Mouse (Mus musculus): ENCODE results near the gene Eid1. TPM values are rescaled to one million over a fixed set of nuclear protein-coding genes. Genes with fewer than 3 reads are reported as not detected.

The Eid1 gene
- polyA plus RNA-seq, 1 experiment from 2014 or later: 196 TPM

DNA sequence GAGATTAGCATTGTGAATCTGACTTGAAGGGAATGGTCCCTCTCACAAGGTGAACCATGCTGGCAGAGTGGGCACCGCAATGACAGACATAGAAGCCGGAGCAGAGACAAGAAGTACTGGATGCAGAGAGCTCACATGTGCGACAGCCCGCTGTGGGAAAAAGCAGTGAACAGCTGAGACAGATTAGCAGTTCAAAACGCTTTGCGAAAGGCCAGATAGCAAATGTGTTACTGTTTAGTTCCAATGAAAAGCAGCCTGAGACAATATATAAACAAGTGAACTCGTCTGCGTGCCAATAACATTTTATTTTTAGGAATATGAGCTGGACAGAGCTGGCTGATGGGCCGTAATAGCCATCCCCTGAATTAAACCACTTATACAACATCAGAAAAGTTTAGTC, 8.9 kb downstream of the Eid1 start:
- Histone ChIP-seq H3K4me3 (ENCODE audit: low read depth, low read length) (no peak overlapping the region), H3K27ac (ENCODE audit: low read length) (no peak overlapping the region), H3K36me3 (ENCODE audit: control insufficient read depth, insufficient read depth, low read length) (no peaks in the 10 kb centered on the region), H3K27me3 (ENCODE audit: control insufficient read depth, insufficient read depth, low read length) (no peaks in the 10 kb centered on the region), H3K9me3 (ENCODE audit: control insufficient read depth, low read depth, low read length) (no peaks in the 10 kb centered on the region), H3K9ac (replicated peaks; ENCODE audit: low read depth, low read length) (no peak overlapping the region), H3K4me2 (replicated peaks; ENCODE audit: low read depth, low read length) (no peak overlapping the region), H3K4me1 (ENCODE audit: control insufficient read depth, insufficient read depth, low read length) (0 out of 2 replicates have a peak, but pooled peaks cover 3% of the 10 kb centered on the region)
- WGBS: 61% methylated on average over 9 of the region's 9 CpGs
- ATAC-seq (ENCODE audit: insufficient number of reproducible peaks, insufficient read depth, low FRiP score, low read depth): no peak

DNA sequence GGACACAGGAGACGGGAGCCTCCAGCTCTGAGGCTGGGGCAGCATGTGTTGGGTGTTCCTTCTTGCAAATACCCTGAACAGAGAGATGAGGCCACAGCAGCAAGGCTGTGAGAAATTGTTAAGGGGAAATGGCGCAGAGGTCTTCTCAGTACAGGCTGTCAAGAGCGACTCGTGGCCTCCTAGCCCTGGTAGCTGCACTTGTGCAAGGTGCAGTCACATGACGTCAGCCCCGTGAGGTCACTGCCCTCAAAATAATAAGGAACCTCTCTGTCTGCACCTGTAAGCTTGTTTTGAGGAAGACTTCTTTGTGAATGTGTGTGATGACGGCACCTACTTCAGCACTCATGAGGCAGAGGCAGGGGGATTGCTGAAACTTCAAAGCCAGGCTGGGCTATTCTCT, 11.0 kb downstream of the Eid1 start:
- 79% methylated on average over 7 of the region's 7 CpGs for WGBS

DNA sequence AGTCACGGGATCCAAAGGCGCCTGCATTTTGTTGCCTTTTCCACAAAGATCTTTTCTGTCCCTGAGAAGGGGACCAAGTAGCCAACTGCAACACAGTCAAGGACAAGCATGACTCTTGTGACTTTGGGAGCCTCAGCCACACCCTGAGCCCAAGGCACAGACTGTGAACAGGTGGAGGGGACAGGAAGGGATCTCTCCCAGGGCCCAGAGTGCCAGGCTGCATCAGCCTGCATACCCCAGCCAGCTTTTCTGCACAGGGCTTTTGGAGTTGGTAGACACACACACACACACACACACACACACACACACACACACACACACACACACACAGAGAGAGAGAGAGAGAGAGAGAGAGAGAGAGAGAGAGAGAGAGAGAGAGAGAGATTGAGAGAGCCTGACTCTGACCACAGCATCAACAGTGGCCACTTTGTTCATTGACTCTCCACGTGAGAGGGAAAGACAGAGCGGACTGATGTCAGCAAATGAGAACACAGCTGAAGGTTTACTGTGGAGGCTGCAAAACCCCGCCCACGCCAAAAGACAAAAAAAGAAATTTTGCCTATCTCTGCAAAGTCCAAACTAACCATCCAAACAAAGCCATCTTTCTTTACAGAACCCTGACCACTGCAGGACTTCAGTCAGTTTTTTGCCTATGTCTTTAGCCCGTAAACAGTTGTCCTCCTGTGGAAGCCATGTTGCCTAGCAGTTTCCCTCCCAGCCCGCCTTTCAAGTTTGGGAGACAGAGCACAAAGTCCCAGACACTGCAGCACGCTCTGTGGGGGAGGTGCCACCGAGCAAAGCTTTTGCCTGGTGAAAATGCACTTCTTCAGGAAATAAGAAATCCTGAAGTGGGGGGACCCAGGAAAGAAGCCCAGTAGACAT, 11.9 kb downstream of the Eid1 start:
- Histone ChIP-seq H3K27me3 (ENCODE audit: control insufficient read depth, insufficient read depth, low read length) (no peaks in the 10 kb centered on the region), H3K27ac (ENCODE audit: low read length) (peak overlapping the region; percentile 59; the same call in 1 of the 2 replicates), H3K36me3 (ENCODE audit: control insufficient read depth, insufficient read depth, low read length) (no peaks in the 10 kb centered on the region), H3K9ac (replicated peaks; ENCODE audit: low read depth, low read length) (no peak overlapping the region), H3K9me3 (ENCODE audit: control insufficient read depth, low read depth, low read length) (no peaks in the 10 kb centered on the region), H3K4me2 (replicated peaks; ENCODE audit: low read depth, low read length) (no peak overlapping the region), H3K4me3 (ENCODE audit: low read depth, low read length) (no peak overlapping the region), H3K4me1 (ENCODE audit: control insufficient read depth, insufficient read depth, low read length) (0 out of 2 replicates have a peak, but pooled peaks cover 3% of the 10 kb centered on the region)
- 57% methylated on average over 10 of the region's 10 CpGs for WGBS
- peak; percentile 46; the same call in 1 of the 2 replicates for ATAC-seq (ENCODE audit: insufficient number of reproducible peaks, insufficient read depth, low FRiP score, low read depth)

More for the DNA sequence above, 11.0 kb downstream of the Eid1 start:
- H3K27ac ChIP-seq (ENCODE audit: low read length): no peak overlapping the region
- no peaks in the 10 kb centered on the region for H3K9me3 ChIP-seq (ENCODE audit: control insufficient read depth, low read depth, low read length)
- no peak overlapping the region for H3K9ac ChIP-seq (replicated peaks; ENCODE audit: low read depth, low read length)
- 0 out of 2 replicates have a peak, but pooled peaks cover 3% of the 10 kb centered on the region for H3K4me1 ChIP-seq (ENCODE audit: control insufficient read depth, insufficient read depth, low read length)
- no peak for ATAC-seq (ENCODE audit: insufficient number of reproducible peaks, insufficient read depth, low FRiP score, low read depth)
- no peaks in the 10 kb centered on the region for H3K36me3 ChIP-seq (ENCODE audit: control insufficient read depth, insufficient read depth, low read length)
- no peaks in the 10 kb centered on the region for H3K27me3 ChIP-seq (ENCODE audit: control insufficient read depth, insufficient read depth, low read length)
- H3K4me3 ChIP-seq (ENCODE audit: low read depth, low read length): no peak overlapping the region
- no peak overlapping the region for H3K4me2 ChIP-seq (replicated peaks; ENCODE audit: low read depth, low read length)

DNA sequence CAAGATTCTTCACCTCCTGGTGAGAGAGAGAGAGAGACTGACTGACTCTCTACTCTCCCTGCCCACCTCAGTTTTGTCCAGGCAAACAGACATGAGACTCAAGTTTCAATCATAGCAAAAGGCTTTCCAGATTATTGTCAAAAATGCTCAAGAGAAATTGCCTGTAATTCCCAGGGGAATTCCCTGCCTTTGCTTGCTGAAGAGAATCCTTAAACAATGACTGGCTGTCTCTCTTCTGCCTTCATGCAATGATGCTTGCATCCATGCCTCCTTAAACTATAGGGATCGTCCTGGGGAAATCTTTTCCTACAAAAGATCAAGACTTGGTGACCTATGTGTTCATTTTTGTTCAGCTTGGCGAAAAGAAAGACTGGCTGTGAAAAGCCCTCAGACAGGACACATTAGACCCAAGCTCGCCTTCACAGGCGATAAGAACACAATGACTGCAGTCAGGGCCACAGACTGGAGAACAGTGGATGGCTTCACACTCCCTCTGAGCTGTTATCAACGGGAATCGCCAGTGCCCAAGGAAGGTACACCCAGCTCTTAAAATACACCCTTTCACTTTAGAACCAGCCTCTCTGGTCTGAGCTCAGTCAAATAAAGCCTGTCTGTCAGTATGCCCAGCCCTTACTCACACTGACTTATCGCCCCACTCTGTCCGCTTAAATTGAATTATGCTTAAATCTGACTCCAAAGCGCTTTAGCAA, 12.7 kb downstream of the Eid1 start:
- 65% methylated on average over 9 of the region's 9 CpGs for WGBS
- Histone ChIP-seq H3K36me3 (ENCODE audit: control insufficient read depth, insufficient read depth, low read length) (no peaks in the 10 kb centered on the region), H3K4me2 (replicated peaks; ENCODE audit: low read depth, low read length) (no peak overlapping the region), H3K9me3 (ENCODE audit: control insufficient read depth, low read depth, low read length) (no peaks in the 10 kb centered on the region), H3K4me1 (ENCODE audit: control insufficient read depth, insufficient read depth, low read length) (0 out of 2 replicates have a peak, but pooled peaks cover 3% of the 10 kb centered on the region), H3K27me3 (ENCODE audit: control insufficient read depth, insufficient read depth, low read length) (no peaks in the 10 kb centered on the region), H3K27ac (ENCODE audit: low read length) (peak overlapping the region; percentile 59; the same call in 1 of the 2 replicates), H3K9ac (replicated peaks; ENCODE audit: low read depth, low read length) (no peak overlapping the region), H3K4me3 (ENCODE audit: low read depth, low read length) (no peak overlapping the region)
- peak; percentile 66; the same call in 1 of the 2 replicates for ATAC-seq (ENCODE audit: insufficient number of reproducible peaks, insufficient read depth, low FRiP score, low read depth)

DNA sequence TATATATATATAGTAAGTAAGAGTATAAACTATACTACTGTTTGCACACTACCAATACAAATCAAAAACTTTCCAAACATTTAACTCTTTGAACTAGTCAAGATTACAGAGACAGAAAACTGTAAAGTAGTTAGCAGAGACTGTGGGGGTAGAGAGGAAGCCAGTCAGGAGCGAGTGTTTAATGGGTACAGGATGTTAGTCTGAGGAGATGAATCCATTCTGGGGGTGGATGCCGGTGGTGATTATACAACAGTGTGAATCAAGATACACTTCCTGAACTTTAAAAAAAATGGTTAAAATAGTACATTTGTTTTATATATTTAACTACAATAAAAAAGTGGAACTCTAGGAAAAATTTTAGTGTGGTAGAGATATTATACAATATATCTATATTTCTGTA, 19.1 kb downstream of the Eid1 start:
- no peak overlapping the region for H3K4me2 ChIP-seq (replicated peaks; ENCODE audit: low read depth, low read length)
- no peaks in the 10 kb centered on the region for H3K4me1 ChIP-seq (ENCODE audit: control insufficient read depth, insufficient read depth, low read length)
- no peaks in the 10 kb centered on the region for H3K36me3 ChIP-seq (ENCODE audit: control insufficient read depth, insufficient read depth, low read length)
- ATAC-seq (ENCODE audit: insufficient number of reproducible peaks, insufficient read depth, low FRiP score, low read depth): no peak
- H3K9ac ChIP-seq (replicated peaks; ENCODE audit: low read depth, low read length): no peak overlapping the region
- 49% methylated on average over 2 of the region's 2 CpGs for WGBS
- H3K27ac ChIP-seq (ENCODE audit: low read length): no peak overlapping the region
- H3K27me3 ChIP-seq (ENCODE audit: control insufficient read depth, insufficient read depth, low read length): no peaks in the 10 kb centered on the region
- H3K9me3 ChIP-seq (ENCODE audit: control insufficient read depth, low read depth, low read length): no peaks in the 10 kb centered on the region
- no peak overlapping the region for H3K4me3 ChIP-seq (ENCODE audit: low read depth, low read length)

DNA sequence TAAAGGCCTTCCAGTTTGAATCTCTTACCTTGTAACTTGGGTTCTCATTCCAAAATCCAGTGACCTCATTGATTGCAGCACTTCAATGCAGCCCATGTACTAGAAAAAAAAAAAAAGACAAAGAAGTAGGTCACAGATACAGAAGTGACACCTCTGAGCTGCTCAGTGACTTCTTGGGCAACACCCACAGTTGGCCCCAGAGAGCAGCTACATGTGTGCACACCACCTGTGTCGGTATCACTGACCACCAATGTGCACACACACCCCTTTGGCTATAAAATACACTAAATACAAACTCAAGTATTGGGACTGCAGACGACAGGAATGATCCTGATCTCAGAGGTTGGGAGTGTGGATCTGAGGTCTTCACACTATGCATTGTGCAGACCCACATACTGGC, 21.9 kb downstream of the Eid1 start:
- ATAC-seq (ENCODE audit: insufficient number of reproducible peaks, insufficient read depth, low FRiP score, low read depth): no peak
- Histone ChIP-seq H3K4me1 (ENCODE audit: control insufficient read depth, insufficient read depth, low read length) (no peaks in the 10 kb centered on the region), H3K4me2 (replicated peaks; ENCODE audit: low read depth, low read length) (no peak overlapping the region), H3K9me3 (ENCODE audit: control insufficient read depth, low read depth, low read length) (no peaks in the 10 kb centered on the region), H3K4me3 (ENCODE audit: low read depth, low read length) (no peak overlapping the region), H3K27ac (ENCODE audit: low read length) (no peak overlapping the region), H3K9ac (replicated peaks; ENCODE audit: low read depth, low read length) (no peak overlapping the region), H3K36me3 (ENCODE audit: control insufficient read depth, insufficient read depth, low read length) (no peaks in the 10 kb centered on the region), H3K27me3 (ENCODE audit: control insufficient read depth, insufficient read depth, low read length) (no peaks in the 10 kb centered on the region)
- WGBS: 74% methylated on average over 2 of the region's 2 CpGs

DNA sequence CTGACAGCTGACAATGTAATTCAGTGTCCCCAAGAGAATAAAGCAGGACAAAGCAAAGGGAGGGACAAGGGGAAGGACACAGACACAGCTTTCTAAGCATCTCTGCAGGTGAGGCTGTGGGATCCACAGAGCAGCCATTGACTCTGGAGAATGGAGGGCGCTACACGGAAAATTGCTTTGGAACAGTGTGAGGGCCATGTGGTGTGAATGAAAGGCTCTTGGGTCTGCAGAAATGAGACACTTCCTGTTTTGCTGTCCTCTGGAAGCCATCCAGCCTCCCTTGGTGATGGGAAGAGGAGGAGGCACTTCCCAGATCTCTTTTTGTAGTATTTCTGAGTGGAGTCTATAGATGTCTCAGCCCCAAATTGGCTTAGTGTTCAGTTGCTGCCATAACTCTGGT, 23.3 kb downstream of the Eid1 start:
- no peaks in the 10 kb centered on the region for H3K27me3 ChIP-seq (ENCODE audit: control insufficient read depth, insufficient read depth, low read length)
- no peaks in the 10 kb centered on the region for H3K4me1 ChIP-seq (ENCODE audit: control insufficient read depth, insufficient read depth, low read length)
- no peak overlapping the region for H3K9ac ChIP-seq (replicated peaks; ENCODE audit: low read depth, low read length)
- no peak overlapping the region for H3K4me3 ChIP-seq (ENCODE audit: low read depth, low read length)
- no peak overlapping the region for H3K4me2 ChIP-seq (replicated peaks; ENCODE audit: low read depth, low read length)
- H3K36me3 ChIP-seq (ENCODE audit: control insufficient read depth, insufficient read depth, low read length): no peaks in the 10 kb centered on the region
- H3K9me3 ChIP-seq (ENCODE audit: control insufficient read depth, low read depth, low read length): no peaks in the 10 kb centered on the region
- WGBS: 78% methylated on average over 2 of the region's 2 CpGs
- no peak overlapping the region for H3K27ac ChIP-seq (ENCODE audit: low read length)
- ATAC-seq (ENCODE audit: insufficient number of reproducible peaks, insufficient read depth, low FRiP score, low read depth): no peak

DNA sequence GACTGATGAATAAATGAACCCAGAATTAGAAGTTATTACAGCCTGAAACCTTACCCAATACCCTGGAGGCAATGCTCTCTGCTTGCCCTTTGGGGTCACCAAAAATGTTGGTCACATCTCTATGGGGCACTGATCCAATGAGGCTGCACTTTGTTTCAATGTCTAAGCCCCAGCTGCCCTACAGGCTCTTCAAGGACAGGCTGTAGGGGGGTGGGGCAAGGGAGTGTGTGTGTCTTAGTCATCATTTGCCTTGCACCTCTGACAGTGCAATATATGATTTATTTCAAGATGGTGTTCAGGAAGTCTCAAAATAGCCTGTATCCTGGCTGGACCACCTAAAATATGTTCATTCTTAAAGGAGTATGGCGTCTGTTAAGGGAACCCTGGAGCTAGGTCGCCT, 28.7 kb downstream of the Eid1 start:
- no peak overlapping the region for H3K4me3 ChIP-seq (ENCODE audit: low read depth, low read length)
- no peaks in the 10 kb centered on the region for H3K36me3 ChIP-seq (ENCODE audit: control insufficient read depth, insufficient read depth, low read length)
- no peaks in the 10 kb centered on the region for H3K4me1 ChIP-seq (ENCODE audit: control insufficient read depth, insufficient read depth, low read length)
- H3K27ac ChIP-seq (ENCODE audit: low read length): no peak overlapping the region
- no peak for ATAC-seq (ENCODE audit: insufficient number of reproducible peaks, insufficient read depth, low FRiP score, low read depth)
- H3K27me3 ChIP-seq (ENCODE audit: control insufficient read depth, insufficient read depth, low read length): no peaks in the 10 kb centered on the region
- no peak overlapping the region for H3K4me2 ChIP-seq (replicated peaks; ENCODE audit: low read depth, low read length)
- no peak overlapping the region for H3K9ac ChIP-seq (replicated peaks; ENCODE audit: low read depth, low read length)
- no peaks in the 10 kb centered on the region for H3K9me3 ChIP-seq (ENCODE audit: control insufficient read depth, low read depth, low read length)
- WGBS: 77% methylated on average over 2 of the region's 2 CpGs
